Mouse (Mus musculus) forebrain, embryonic 16.5 days (tissue): Measurements from ENCODE around the gene Sec16a. TPM values are rescaled to one million over a fixed set of nuclear protein-coding genes. Genes with fewer than 3 reads are reported as not detected.

ENCODE experiments used
- ATAC-seq: fragments of 200-750 bp; cut with Nextera tagmentation; 2 replicates; pipeline ENCODE4 v1.8.0; 2017; ENCODE audit warnings: mild to moderate bottlenecking, moderate library complexity
- H3K27ac ChIP-seq: fragments of 300-500 bp; sonication (generic); 2 replicates; pipeline ENCODE4 v1.5.1; 2014; ENCODE audit warnings: low read length, control low read depth
- H3K27me3 ChIP-seq: fragments of 300-500 bp; sonication (generic); replicated peaks from 2 replicates; pipeline ENCODE4 v1.6.1; 2014; ENCODE audit warnings: low read length; ENCODE audit not compliant: control insufficient read depth, insufficient read depth
- H3K36me3 ChIP-seq: fragments of 300-500 bp; sonication (generic); 2 replicates; pipeline ENCODE4 v1.6.1; 2014; ENCODE audit not compliant: control insufficient read depth, insufficient read depth
- H3K4me1 ChIP-seq: fragments of 300-500 bp; sonication (generic); replicated peaks from 2 replicates; pipeline ENCODE4 v1.6.1; 2014; ENCODE audit warnings: low read length; ENCODE audit not compliant: control insufficient read depth, insufficient read depth
- H3K4me2 ChIP-seq: fragments of 300-500 bp; sonication (generic); 2 replicates; pipeline ENCODE4 v1.6.1; 2014; ENCODE audit warnings: mild to moderate bottlenecking, low read length, control low read depth
- H3K4me3 ChIP-seq: fragments of 300-500 bp; sonication (generic); replicated peaks from 2 replicates; pipeline ENCODE4 v1.5.1; 2014; ENCODE audit warnings: mild to moderate bottlenecking, low read length, control low read depth
- H3K9ac ChIP-seq: fragments of 300-500 bp; sonication (generic); replicated peaks from 2 replicates; pipeline ENCODE4 v1.6.1; 2014; ENCODE audit warnings: low read depth, low read length, control low read depth
- H3K9me3 ChIP-seq: fragments of 300-500 bp; sonication (generic); 2 replicates; pipeline ENCODE4 v1.6.1; 2016; ENCODE audit warnings: low read length; ENCODE audit not compliant: control insufficient read depth
- WGBS: fragments of 180-500 bp; shearing (Covaris S2); extraction: QIAGEN DNeasy Blood & Tissue Kit; methylation state at CpG from one replicate; pipeline ENCODE4 v1.1.7; 2014; 5-methylcytosine and 5-hydroxymethylcytosine counted together
- polyA plus RNA-seq: library from polyadenylated mRNA; unstranded; fragments of >200 nt; fragmentation: Nextera tagmentation; extraction: Ambion mirVana; gene quantifications from 2 replicates; pipeline ENCODE4 v1.2.1, GENCODE M21; 2015

The Sec16a gene
- polyA plus RNA-seq = 21.5 and 23.1 TPM in 2 replicates

DNA sequence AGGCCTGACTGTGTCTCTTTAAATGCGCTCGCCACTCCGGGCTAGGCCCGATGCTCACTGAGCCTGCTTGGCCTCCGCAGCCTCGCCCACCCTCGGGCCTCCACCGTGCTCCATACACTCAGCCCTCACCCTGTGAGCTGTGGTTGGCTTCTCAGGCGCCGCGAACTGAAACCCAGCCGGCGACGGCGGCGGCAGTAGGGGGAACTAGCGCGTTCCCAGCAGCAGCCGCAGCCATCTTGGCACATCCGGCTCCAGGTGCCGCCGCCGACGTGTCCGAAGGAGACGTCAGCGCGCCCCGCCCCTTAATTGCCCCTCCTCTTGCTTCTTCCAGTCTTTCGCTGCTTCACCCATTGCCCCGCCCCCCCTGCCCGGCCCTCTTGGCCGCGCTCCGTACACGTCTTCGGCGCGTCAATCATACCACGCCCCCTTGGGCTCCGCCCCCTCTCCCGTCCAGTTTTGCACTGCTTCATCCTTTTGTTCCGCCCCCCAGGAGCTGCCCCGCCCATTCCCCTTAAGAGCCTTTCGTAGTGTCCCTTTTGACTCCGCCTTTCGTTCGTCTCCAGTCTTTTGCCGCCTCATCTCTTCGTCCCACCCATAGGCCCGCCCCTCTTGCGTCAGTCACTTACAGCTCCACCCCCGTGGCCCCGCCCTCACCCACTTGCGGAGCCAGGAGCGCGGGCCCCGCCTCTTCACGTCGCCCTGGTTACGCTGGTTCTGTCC lies at the start of gene Sec16a:
Sec16a (minus strand) TSS at position 271 of the 720 bp plus-strand sequence.
- Histone ChIP-seq H3K9me3 (no peaks in the 10 kb centered on the region), H3K36me3 (0 out of 2 replicates have a peak, but pooled peaks cover 4% of the 10 kb centered on the region), H3K27ac (peak within 1 kb of the TSS; percentile 95), H3K27me3 (no peaks in the 10 kb centered on the region), H3K4me1 (peaks cover 39% of the 10 kb centered on the region), H3K4me3 (peak within 1 kb of the TSS; percentile 82), H3K9ac (peak within 1 kb of the TSS; percentile 85), H3K4me2 (peak within 1 kb of the TSS; percentile 84)
- WGBS = under 1% methylated on average over 61 of the region's 61 CpGs
- peak; percentile 90 for ATAC-seq

DNA sequence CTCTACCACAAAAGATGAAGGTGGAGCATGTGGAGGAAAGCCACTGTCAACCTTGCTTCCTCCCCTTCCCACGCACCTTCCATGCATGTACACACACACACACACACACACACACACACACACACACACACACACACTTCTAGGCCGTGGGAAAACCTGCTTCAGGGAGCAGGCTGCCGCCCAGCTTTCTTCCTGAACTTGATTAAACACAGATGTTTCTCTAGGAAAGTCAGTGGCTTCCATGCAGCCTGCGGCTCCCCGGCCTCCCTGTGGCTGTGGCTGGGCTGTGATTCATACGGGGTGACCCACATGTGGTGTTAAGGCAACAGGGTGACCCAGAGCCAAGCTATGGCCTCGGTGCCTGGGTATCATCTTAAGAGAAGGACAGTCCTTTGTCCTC lies 49.4 kb upstream of the Sec16a start:
- no peak for ATAC-seq
- no peak overlapping the region for H3K9ac ChIP-seq
- H3K36me3 ChIP-seq = no peaks in the 10 kb centered on the region
- WGBS = 50% methylated on average over 7 of the region's 7 CpGs
- H3K27me3 ChIP-seq = no peaks in the 10 kb centered on the region
- H3K9me3 ChIP-seq = no peaks in the 10 kb centered on the region
- no peak overlapping the region for H3K4me2 ChIP-seq
- peak overlapping the region; percentile 83 for H3K27ac ChIP-seq
- no peak overlapping the region for H3K4me3 ChIP-seq
- H3K4me1 ChIP-seq = peaks cover 93% of the 10 kb centered on the region

DNA sequence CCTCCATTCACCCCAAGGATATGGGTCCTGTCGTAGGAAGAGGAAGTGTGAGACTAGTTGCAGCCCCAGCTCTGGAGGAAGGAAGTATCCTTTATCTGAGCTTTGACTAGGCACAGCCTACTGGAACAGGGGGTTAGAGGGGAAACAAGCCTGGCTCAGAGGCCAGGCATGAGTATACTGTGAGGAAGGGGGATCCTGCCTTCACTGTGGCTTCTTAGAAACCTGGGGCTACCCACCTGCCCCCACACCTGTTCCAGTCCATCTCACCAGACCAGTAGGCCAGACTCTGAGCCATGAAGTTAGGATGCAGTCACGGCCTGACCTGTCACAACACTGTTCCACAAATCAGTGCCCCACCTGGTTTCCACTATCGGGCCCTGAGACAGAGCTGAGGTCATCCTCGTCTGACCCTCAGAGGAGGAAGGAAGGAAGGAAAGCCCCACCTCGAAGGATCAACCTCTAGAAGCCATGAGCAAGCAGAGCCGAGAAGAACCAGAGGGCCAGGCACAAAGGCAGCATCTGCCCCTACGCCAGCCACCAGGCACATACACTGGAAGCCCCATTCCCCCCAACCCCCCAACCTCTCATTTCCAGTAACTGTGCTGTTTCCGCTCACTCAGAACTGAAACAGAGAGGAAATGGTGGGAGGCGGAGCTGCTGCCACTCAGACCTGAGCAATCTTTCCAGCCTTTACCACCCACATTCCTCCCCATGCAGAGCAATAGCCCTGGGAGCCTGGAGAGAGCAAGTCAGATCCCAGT lies 48.2 kb upstream of the Sec16a start:
- peak overlapping the region; percentile 83 for H3K27ac ChIP-seq
- peak; percentile 77 for ATAC-seq
- H3K4me1 ChIP-seq = peaks cover 93% of the 10 kb centered on the region
- no peaks in the 10 kb centered on the region for H3K9me3 ChIP-seq
- peak overlapping the region; percentile 28 for H3K4me2 ChIP-seq
- no peaks in the 10 kb centered on the region for H3K36me3 ChIP-seq
- 22% methylated on average over 9 of the region's 9 CpGs for WGBS
- no peak overlapping the region for H3K4me3 ChIP-seq
- no peaks in the 10 kb centered on the region for H3K27me3 ChIP-seq
- peak overlapping the region; percentile 38 for H3K9ac ChIP-seq

DNA sequence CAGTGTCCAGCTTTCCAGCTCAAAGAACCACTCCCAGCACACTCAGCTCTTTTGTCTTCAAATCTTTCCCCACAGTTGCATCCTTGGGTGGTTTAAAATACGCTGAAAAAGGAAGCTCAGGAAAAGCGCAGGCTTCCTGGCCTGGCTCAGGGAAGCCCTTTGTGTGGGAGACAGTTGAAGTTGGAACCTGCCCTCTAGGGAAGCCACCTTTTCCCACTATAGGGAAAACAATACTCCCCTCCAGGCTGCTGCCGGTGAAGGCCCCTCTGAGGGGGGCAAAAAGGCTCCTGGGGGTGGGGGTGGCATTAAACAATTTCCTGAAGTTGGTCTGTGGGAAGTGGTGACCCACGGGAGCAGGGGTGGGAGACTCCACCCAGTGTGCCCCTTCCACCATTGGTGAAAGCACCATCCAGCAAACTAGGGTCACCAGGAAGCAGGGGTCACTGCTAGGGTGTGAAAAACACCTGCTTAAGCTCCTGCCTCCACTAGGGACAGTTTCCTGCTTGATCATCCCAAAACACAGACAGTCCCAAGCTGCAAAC lies 45.8 kb upstream of the Sec16a start:
- no peaks in the 10 kb centered on the region for H3K9me3 ChIP-seq
- no peak overlapping the region for H3K4me3 ChIP-seq
- 9% methylated on average over 4 of the region's 4 CpGs for WGBS
- peak overlapping the region; percentile 18 for H3K9ac ChIP-seq
- peaks cover 93% of the 10 kb centered on the region for H3K4me1 ChIP-seq
- no peak for ATAC-seq
- H3K27me3 ChIP-seq = no peaks in the 10 kb centered on the region
- H3K4me2 ChIP-seq = no peak overlapping the region
- H3K27ac ChIP-seq = peak overlapping the region; percentile 95
- no peaks in the 10 kb centered on the region for H3K36me3 ChIP-seq

DNA sequence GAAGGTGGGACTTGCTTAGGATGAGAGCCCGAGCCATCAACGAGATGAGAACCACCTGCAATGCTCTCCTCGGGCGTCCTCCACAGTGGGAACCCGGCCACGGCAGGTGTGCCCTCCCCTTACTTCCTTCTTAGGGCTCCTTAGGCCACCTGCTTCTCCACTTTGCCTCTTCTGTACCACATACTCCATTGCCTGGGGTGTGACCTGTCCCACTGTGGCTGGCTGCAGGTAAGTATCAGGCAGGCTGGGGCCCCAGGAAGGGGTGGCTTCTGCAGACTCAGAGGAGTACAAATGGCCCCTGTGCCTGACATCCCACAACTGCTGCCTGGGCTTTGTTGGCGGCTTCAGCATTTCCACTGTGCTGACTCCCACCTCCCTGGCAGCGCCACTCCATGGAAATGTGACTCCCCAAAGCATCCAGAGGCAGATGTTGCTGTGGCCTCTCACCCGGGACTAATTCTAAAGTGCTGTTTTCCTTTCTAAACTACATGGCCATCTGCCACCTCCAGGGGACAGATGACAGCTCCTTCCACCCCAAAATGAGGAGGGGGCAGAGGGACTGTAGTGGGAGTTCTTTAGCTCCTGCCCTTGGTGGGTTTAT lies 43.6 kb upstream of the Sec16a start:
- ATAC-seq = no peak
- no peaks in the 10 kb centered on the region for H3K27me3 ChIP-seq
- H3K4me1 ChIP-seq = peaks cover 96% of the 10 kb centered on the region
- H3K36me3 ChIP-seq = no peaks in the 10 kb centered on the region
- H3K9me3 ChIP-seq = no peaks in the 10 kb centered on the region
- WGBS = 44% methylated on average over 9 of the region's 9 CpGs
- no peak overlapping the region for H3K4me2 ChIP-seq
- peak overlapping the region; percentile 95 for H3K27ac ChIP-seq
- no peak overlapping the region for H3K9ac ChIP-seq
- no peak overlapping the region for H3K4me3 ChIP-seq

DNA sequence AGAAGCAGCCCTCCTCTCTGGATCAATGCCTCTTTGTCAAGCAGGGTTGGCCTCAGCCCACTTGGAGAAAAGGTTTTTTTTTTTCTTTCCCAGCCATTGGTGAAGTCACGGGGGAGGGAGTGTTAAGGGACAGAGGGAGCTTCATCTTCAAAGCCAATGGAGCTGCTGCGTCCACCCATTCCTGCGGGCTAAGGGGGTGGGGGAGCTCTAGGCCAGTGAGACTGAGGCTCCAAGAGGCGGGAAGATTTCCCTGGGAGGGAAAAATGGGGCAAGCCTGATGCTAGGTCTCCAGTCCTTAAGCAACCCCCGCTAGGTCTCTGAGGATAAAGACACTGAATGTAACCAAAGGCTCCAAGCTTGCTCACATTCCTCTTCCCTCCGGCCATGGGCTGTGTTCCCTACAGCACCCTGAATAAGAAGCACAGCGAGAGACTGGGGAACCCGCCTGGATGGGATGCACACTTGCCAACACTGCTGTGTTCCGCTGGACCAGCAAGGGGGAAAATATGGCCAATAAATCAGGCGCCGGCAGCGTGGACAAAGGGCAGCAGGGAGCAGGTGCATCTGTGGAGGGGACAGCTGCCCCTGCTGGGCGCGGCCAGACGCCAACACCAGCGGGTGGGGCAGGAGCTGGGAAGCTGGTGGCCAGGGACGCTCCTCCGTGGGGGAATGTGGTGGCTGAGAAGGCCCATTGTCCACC lies 42.5 kb upstream of the Sec16a start:
- 5% methylated on average over 18 of the region's 18 CpGs for WGBS
- Histone ChIP-seq H3K4me2 (peak overlapping the region; percentile 27), H3K27me3 (no peaks in the 10 kb centered on the region), H3K4me3 (no peak overlapping the region), H3K27ac (peak overlapping the region; percentile 95), H3K36me3 (no peaks in the 10 kb centered on the region), H3K9me3 (no peaks in the 10 kb centered on the region), H3K4me1 (peaks cover 95% of the 10 kb centered on the region), H3K9ac (peak overlapping the region; percentile 43)
- ATAC-seq = peak; percentile 24; the same call in 1 of the 2 replicates

DNA sequence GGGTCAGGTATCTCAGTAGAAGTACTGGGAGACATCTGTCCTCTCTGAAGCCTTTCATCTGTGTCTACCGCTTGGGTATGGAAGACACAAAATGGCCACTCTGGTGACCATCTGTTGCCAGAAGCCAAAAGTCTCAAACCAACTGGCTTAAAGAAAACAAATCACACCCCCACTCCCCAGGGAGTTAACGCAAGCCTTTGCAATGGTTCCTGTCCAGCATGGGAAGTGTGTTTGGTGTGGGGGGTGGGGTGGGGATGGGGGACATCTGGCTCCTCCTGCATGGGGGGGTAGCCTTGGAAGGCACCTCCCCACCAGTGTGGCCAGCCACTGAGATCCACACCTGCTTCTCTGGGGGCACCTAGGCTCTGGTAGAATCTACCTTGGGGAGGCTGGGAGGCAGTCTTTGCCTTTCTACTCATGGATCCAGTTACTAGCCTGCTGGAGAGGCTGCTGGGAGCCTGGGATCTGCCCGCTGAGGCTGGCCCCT lies 41.9 kb upstream of the Sec16a start:
- Histone ChIP-seq H3K4me1 (peaks cover 89% of the 10 kb centered on the region), H3K4me3 (no peak overlapping the region), H3K27ac (peak overlapping the region; percentile 95), H3K9ac (peak overlapping the region; percentile 43), H3K36me3 (no peaks in the 10 kb centered on the region), H3K27me3 (no peaks in the 10 kb centered on the region), H3K9me3 (no peaks in the 10 kb centered on the region), H3K4me2 (peak overlapping the region; percentile 27)
- no peak for ATAC-seq
- WGBS = 4% methylated on average over 3 of the region's 3 CpGs

DNA sequence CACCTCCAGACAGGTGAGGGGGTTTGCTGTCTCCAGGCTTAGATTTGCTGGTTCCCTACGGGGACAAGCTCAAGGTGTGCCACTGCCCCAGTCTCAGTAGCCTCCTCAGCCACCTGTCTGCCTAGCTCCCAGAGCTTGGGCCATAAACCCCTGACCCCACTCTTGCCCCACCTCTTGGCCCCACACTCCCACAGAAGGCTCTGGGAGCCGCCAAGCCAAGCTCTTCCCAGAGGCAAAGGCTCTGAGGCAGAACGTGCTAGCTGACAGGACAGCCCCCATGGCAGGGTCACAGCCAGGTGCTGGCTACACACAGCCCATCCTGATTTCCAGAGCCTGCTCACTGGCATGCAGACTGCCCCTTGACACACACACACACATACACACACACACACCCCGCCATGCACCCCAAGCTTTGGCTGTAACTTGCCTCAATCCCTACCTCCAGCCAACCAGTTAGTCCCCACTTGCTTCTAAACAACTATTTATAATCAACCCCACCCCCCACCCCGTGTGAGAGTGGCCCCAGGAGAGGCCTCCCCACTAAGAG lies 41.3 kb upstream of the Sec16a start:
- H3K4me3 ChIP-seq = no peak overlapping the region

More for the DNA sequence above, 41.3 kb upstream of the Sec16a start:
- ATAC-seq = no peak
- H3K4me1 ChIP-seq = peaks cover 87% of the 10 kb centered on the region
- H3K27ac ChIP-seq = peak overlapping the region; percentile 95
- peak overlapping the region; percentile 43; the same call in 1 of the 2 replicates for H3K9ac ChIP-seq
- H3K9me3 ChIP-seq = no peaks in the 10 kb centered on the region
- 14% methylated on average over 5 of the region's 5 CpGs for WGBS
- no peaks in the 10 kb centered on the region for H3K27me3 ChIP-seq
- H3K36me3 ChIP-seq = no peaks in the 10 kb centered on the region
- H3K4me2 ChIP-seq = peak overlapping the region; percentile 27
